Mouse (Mus musculus) G1E (cell line): ENCODE results near the gene St6gal1. TPM values are rescaled to one million over a fixed set of nuclear protein-coding genes. Genes with fewer than 3 reads are reported as not detected.

Experiments used
- ATAC-seq: 2 replicates; pipeline ENCODE4 v1.8.0; 2016; ENCODE audit warnings: mild to moderate bottlenecking; ENCODE audit not compliant: insufficient number of reproducible peaks, poor library complexity, low FRiP score, severe bottlenecking; ENCODE audit errors: extremely low read depth
- DNase-seq: peaks from one replicate; pipeline ENCODE4 v3.0.0; 2012; ENCODE audit warnings: low spot score
- H3K27me3 ChIP-seq: 2 replicates; pipeline ENCODE4 v1.6.1; 2012; ENCODE audit warnings: mild to moderate bottlenecking, low read length, inconsistent platforms; ENCODE audit not compliant: insufficient read depth
- H3K36me3 ChIP-seq: replicated peaks from 2 replicates; pipeline ENCODE3; 2012; ENCODE audit warnings: mild to moderate bottlenecking, inconsistent platforms
- H3K4me1 ChIP-seq: 2 replicates; pipeline ENCODE4 v1.6.1; 2012; ENCODE audit warnings: low read depth, low read length, inconsistent platforms, mixed read lengths; ENCODE audit not compliant: insufficient read depth
- H3K4me3 ChIP-seq: 2 replicates; pipeline ENCODE4 v1.5.1; 2012; ENCODE audit warnings: low read depth, mild to moderate bottlenecking, inconsistent platforms, low read length, moderate library complexity, mixed read lengths
- H3K9me3 ChIP-seq: replicated peaks from 2 replicates; pipeline ENCODE4 v1.6.1; 2012; ENCODE audit warnings: inconsistent platforms
- CTCF ChIP-seq: IDR thresholded peaks from 2 replicates; pipeline ENCODE4 v1.5.1; 2012; ENCODE audit warnings: low read depth, low read length, inconsistent platforms, mixed read lengths
- GATA1 ChIP-seq: IDR thresholded peaks from 2 replicates; pipeline ENCODE4 v1.6.1; 2012; ENCODE audit warnings: borderline replicate concordance, low read length, inconsistent platforms, mixed read lengths
- GATA2 ChIP-seq: IDR thresholded peaks from 2 replicates; pipeline ENCODE4 v1.6.1; 2012; ENCODE audit warnings: low read depth, low read length, inconsistent platforms, borderline replicate concordance
- POLR2AphosphoS5 ChIP-seq: IDR thresholded peaks from 2 replicates; pipeline ENCODE4 v1.6.1; 2012; ENCODE audit warnings: low read depth, low read length, inconsistent platforms; ENCODE audit not compliant: insufficient replicate concordance
- TAL1 ChIP-seq: conservative IDR thresholded peaks from 2 replicates; pipeline ENCODE4 v1.6.1; 2012; ENCODE audit warnings: low read depth, low read length, inconsistent platforms, mixed read lengths
- polyA plus RNA-seq: library from polyadenylated mRNA; stranded (reverse); fragments of >175 nt; gene quantifications from 2 replicates; pipeline ENCODE4 v1.2.3, GENCODE M21; 2012
- total RNA-seq, 2 experiments: library from RNA; stranded (forward) in 1 of 2; stranded (reverse) in 1 of 2; fragments of 200-1000 nt in 1 of 2; fragments of >200 nt in 1 of 2; fragmentation: Nextera tagmentation in 1 of 2; gene quantifications; 2 replicates each; pipeline ENCODE4 v1.2.3; 2014 to 2017

Gene St6gal1
- total and polyA plus RNA-seq, 3 experiments: 0.24 to 4.0 (median 3.0) TPM

DNA sequence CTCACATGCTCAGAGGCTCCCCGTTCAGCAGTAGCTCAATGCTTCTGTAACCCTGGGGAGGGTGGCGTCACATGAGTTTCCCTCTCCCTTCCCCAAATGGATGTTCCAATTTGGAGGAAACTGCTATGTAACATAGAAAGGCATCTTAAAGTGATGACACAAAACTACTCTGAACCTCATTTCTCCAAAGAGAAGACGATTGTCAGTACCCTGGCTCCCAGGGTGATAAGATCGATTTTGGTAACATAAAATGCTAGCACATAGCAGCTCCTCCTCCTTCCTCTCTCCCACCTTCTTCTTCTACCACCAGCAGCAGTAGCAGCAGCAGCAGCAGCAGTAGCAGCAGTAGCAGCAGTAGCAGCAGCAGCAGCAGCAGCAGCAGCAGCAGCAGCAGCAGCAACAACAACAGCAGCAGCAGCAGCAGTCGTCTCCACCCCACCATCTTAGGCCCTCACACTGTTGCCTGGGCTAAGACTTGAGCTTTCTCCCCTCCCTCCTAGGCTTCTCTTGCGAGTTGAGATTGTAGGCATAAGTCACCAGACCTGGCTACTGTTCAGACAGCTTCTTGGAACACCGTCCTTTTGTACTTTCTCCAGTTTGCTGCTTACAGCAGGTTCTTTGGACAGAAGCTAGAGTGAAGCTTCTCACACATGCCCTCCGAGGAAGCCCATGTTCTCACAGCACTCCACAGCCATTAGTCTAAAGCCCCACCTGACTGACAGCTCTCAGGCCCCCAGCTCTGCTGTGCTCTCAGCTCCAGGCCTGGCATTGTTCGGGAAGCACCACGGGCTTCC lies 81.5 kb downstream of the St6gal1 start:
- no peak overlapping the region for H3K4me3 ChIP-seq
- no peaks in the 10 kb centered on the region for H3K36me3 ChIP-seq
- DNase-seq (no peak), ATAC-seq (no peak)
- H3K4me1 ChIP-seq: no peaks in the 10 kb centered on the region
- H3K27me3 ChIP-seq: no peaks in the 10 kb centered on the region
- TF ChIP-seq TAL1 (no peak), POLR2AphosphoS5 (no peak), GATA2 (no peak), GATA1 (no peak), CTCF (no peak)
- H3K9me3 ChIP-seq: 0 out of 2 replicates have a peak, but pooled peaks cover 2% of the 10 kb centered on the region

DNA sequence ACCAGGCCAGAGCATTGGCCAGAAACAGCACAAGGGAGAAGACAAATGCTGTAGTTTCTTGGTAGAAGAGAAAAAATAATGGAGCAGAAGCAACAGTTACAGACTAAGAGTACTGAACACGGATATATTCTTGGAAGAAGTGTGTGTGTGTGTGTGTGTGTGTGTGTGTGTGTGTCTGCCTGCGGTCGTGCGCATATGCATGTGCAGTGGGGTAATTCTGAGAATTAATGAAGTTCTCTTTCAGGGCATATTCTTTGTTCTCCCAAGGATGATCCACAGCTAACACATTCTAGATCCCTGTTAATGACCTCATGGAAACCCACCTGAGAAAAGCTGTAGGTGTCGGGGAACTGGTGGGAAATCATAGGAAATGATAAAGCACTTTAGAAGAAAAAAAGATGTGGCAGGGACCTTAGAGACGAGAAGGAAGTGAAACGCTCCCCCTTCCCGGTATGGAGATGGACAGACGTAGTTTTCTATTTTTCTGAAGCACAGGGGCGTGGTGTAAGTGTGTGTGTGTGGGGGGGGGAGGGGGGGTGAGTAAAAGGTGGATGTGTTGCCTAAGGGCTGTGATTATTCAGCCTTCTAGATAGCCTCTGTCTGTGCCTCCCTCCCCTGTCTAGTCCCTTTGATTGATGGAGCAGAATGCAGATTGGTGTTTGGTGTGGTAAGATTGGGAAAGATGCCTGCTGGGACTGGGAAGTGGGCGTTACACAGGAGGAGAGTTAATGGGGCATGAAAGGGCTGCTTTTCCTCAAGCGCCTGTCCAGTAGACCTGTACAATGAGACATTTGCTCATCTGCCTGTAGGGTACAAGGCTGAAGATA lies 82.8 kb downstream of the St6gal1 start:
- H3K9me3 ChIP-seq: no peaks in the 10 kb centered on the region
- no peak for DNase-seq
- ATAC-seq: no peak
- TF ChIP-seq GATA2 (no peak), POLR2AphosphoS5 (no peak), CTCF (no peak), TAL1 (no peak), GATA1 (no peak)
- H3K4me3 ChIP-seq: no peak overlapping the region
- no peaks in the 10 kb centered on the region for H3K27me3 ChIP-seq
- H3K4me1 ChIP-seq: no peaks in the 10 kb centered on the region
- no peaks in the 10 kb centered on the region for H3K36me3 ChIP-seq

DNA sequence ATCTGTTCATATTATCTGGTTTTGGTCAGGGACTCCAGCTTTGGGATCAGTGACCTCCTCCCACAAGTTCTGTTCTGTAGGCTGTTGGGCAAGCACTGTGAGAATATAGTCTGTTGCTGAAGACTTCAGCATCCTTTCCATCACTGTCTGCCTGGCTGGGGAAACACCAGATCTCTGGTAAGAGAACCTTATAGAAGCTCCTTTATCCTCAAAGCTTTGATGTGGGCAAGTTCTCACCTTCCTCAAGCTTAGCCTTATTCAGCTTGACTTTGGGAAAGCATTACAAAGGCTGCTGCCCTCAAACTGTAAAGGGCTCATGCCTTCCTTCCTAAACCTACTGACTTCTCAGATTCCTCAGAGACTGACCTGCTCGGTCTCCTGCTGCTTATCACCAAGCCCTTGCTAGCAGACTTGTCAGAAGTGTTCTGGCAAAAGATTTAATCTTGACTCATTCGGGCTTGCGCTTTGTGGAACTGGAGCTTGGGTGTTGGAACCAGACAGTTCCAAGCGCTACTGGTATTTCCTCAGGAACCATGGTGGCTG lies 83.5 kb downstream of the St6gal1 start:
- H3K36me3 ChIP-seq: no peaks in the 10 kb centered on the region
- no peaks in the 10 kb centered on the region for H3K4me1 ChIP-seq
- H3K4me3 ChIP-seq: no peak overlapping the region
- ATAC-seq (no peak), DNase-seq (no peak)
- no peak for TF ChIP-seq POLR2AphosphoS5
- TF ChIP-seq GATA2: no peak
- no peak for TF ChIP-seq TAL1
- TF ChIP-seq CTCF: no peak
- TF ChIP-seq GATA1: no peak
- no peaks in the 10 kb centered on the region for H3K27me3 ChIP-seq
- no peaks in the 10 kb centered on the region for H3K9me3 ChIP-seq

DNA sequence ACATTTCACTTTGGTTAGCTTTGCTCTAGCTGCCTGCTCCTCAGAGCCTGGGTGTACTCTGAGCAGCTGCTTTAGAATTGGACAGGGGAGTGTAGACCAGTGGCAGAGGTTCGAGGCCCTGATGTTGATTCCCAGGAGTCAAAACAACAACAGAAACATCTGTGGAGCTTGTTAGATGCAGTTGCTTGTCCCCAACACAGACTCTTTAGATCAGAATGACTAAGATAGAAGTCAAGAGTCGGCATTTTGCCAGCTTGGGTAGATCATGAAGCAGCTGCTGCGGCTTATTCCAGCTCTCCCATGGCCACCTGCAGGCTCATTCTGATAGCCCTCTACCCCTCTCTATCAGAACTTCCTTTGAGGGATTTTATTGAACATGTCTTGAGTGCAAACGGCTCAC lies 84.5 kb downstream of the St6gal1 start:
- Histone ChIP-seq H3K9me3 (no peaks in the 10 kb centered on the region), H3K27me3 (no peaks in the 10 kb centered on the region), H3K4me1 (no peaks in the 10 kb centered on the region), H3K36me3 (no peaks in the 10 kb centered on the region), H3K4me3 (no peak overlapping the region)
- no peak for TF ChIP-seq GATA1
- no peak for TF ChIP-seq GATA2
- TF ChIP-seq POLR2AphosphoS5: no peak
- TF ChIP-seq TAL1: no peak
- TF ChIP-seq CTCF: no peak
- ATAC-seq (no peak), DNase-seq (no peak)

DNA sequence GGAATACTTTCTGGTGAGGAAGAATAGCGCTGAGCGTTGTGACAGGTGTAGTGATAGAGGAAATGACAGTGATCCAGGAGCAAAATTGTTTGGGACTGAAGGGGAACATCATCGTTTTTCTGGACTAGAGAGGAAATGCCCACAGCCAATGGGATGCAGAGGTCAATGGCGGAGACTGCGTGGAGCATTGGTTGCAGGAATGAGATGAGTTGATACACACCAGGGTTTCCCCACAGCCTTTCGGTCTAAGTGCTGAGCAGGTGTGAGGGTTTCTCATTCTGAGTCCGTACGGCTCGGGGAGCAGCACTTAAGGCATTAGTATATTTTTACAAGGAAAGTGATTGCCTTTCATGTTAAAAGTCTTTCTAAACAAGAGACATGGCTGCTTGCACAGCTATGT lies 88.1 kb downstream of the St6gal1 start:
- Histone ChIP-seq H3K27me3 (no peaks in the 10 kb centered on the region), H3K9me3 (no peaks in the 10 kb centered on the region; the same call in 1 of the 2 replicates), H3K36me3 (no peaks in the 10 kb centered on the region), H3K4me1 (no peaks in the 10 kb centered on the region), H3K4me3 (no peak overlapping the region)
- no peak for DNase-seq
- no peak for ATAC-seq
- TF ChIP-seq TAL1 (no peak), GATA2 (no peak), CTCF (no peak), GATA1 (no peak), POLR2AphosphoS5 (no peak)

DNA sequence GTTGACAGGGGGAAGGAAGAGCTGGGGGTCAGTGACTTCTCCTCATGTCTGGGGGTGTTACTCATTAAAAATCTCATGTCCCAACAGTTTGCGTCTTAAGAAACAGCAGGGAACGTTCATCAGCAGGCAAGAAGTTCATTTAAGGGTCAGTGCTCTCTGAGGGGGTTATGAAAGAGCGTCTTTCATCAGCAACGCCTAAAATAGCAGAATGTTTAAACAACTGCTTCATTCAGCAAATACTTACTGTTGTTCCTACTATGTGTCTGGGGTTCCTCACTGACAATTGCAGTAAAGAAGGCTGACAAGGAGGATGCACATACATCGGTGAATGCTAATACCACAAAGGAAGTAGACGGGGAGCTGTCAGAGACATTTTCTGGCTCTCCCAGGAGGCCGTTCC lies 90.2 kb downstream of the St6gal1 start:
- Histone ChIP-seq H3K36me3 (no peaks in the 10 kb centered on the region), H3K4me3 (no peak overlapping the region), H3K27me3 (no peaks in the 10 kb centered on the region), H3K4me1 (no peaks in the 10 kb centered on the region), H3K9me3 (no peaks in the 10 kb centered on the region; the same call in 1 of the 2 replicates)
- ATAC-seq (no peak), DNase-seq (no peak)
- no peak for TF ChIP-seq GATA1
- TF ChIP-seq TAL1: no peak
- TF ChIP-seq CTCF: no peak
- no peak for TF ChIP-seq POLR2AphosphoS5
- no peak for TF ChIP-seq GATA2
